Mouse (Mus musculus) cerebellum, adult 11 months (tissue): ENCODE data around the gene Ube2d3.
A peak's percentile ranks its signal among the peaks of the same experiment; 100 is the strongest.

Experiments used
- DNase-seq: peaks from one replicate; pipeline ENCODE4 v3.0.0; 2022

The Ube2d3 gene

GRCm38 (mm10) chr3:135437758-135438495, at the start of gene Ube2d3:
Gene Ube2d3, plus strand, starts transcription at chr3:135438149.
- DNase-seq, result peak; percentile 99

GRCm38 (mm10) chr3:135393186-135393585, 44.8 kb upstream of the Ube2d3 start:
- DNase-seq, result no peak

DNA sequence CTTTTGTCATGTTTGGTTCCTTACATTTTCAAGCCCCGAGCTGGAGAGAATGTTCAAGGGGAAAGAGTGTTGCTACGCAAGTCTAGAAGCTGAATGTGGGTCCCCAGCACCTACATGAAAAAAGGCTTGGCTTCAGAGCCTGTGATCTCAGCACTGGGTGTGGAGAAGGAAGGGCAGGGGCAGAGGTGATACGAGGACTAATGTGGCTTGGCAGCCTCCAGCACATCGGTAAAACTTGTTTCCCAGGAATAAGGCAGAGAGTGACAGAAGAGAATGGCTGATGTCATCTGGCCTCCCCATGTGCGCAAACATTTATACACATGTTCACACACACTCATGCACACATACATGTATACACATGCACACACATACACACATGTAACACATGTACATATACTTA, 42.9 kb upstream of the Ube2d3 start:
- no peak for DNase-seq

DNA sequence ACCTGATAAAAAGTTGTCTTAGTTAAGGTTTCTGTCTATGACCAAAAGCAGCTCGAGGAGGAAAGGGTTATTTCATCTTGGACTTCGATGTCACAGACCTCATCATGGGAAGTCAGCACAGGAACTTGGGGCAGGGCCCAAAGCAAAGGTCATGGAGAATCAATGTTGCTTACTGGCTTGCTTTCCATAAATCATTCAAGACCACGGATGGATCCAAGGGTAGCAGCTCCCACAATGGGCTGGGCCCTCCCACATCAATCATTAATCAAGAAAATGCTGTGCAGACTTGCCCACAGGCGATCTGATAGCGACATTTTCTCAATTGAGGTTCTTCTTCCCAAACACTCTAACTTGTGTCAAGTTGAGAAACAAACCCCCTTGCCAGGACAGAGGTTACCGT, 41.9 kb upstream of the Ube2d3 start:
- DNase-seq, result no peak

DNA sequence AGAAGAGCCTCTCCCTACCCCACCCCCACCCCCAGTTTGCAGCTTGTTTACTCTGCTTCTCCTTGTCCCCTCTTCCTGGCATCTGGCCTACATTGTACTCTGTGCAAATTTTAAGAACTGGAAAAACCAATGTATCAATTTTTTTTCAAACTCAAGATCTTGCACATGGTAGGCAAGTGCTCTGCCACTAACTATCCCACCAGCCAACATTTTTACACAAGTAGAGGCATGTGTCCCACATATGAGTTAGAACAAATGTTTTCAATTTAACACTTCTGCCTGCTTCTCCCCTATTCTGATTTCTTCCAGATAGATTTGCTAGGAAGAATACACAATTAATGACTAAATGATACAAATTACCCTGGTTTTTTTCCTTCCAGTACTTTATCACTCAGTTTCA, 40.8 kb upstream of the Ube2d3 start:
- no peak for DNase-seq

DNA sequence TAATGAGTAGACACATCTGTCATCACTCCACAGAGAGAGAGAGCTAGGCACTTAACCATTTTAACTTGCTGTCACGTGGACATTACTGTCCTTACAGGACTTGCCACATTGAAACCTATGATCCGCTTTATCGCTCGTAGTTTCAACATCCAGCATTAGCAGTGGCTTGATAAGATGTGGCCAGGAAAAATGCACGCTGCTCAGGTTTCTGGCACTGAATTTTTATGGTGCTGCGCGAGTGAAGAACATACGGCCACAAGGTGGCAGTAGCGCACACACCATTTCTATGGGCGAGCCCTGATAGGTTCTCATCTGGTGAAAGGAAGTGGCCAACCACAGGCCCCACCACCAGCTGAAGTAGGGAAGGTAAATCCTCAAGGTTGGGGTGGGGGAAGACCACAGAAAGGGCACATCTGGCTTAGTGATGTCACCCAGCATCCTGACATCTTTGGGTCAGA, 35.7 kb upstream of the Ube2d3 start:
- DNase-seq, result peak; percentile 77

DNA sequence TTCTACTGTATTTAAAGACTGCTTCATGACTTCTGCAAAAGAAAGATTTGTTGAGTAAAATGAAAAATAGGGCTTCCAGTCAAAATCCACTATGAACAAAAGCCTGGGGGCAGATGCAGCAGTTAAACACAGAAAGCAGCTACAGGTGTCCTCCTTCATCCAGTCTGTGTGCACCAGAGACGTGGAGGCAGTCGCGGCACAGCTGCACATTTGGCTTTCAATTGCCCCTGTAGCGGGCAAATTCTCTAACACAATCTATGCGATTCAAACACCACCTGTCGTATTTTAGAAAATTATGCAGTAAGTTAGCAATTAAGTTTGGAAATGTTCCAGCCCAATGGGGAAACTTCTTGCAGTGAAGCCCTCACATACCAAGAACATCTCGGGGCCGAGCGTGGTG, 34.7 kb upstream of the Ube2d3 start:
- DNase-seq, result no peak

DNA sequence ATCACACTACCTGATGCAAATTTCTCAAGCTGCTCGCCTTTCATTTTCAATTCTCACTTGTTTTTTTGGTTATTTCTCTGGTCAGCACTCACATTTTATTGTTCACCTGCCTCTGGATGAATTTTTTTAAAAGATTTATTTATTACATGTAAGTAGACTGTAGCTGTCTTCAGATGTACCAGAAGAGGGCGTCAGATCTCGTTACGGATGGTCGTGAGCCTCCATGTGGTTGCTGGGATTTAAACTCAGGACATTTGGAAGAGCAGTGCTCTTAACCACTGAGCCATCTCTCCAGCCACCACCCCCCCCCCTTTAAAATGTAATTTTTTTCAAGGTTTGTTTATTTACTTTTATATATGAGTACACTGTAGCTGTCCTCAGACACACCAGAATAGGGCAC, 34.1 kb upstream of the Ube2d3 start:
- no peak for DNase-seq

DNA sequence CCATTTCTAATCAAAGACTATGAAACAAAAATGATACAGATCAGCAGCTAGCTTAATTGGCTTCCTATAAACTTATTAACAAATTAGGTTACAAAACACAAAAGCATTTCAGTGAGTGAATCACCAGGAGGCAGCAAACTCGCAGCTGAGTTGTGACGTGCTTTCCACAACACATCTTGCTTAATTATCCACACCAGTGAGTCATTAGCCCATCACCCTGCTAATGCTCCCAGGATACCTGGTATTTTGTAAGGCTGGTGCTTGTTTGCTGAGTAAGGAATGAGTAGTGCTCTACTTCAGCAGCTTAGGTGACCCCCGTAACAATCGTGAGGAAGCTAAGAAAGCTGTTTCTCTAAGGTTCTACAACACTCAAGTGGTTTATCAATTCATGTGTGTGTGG, 33.4 kb upstream of the Ube2d3 start:
- DNase-seq, result no peak

DNA sequence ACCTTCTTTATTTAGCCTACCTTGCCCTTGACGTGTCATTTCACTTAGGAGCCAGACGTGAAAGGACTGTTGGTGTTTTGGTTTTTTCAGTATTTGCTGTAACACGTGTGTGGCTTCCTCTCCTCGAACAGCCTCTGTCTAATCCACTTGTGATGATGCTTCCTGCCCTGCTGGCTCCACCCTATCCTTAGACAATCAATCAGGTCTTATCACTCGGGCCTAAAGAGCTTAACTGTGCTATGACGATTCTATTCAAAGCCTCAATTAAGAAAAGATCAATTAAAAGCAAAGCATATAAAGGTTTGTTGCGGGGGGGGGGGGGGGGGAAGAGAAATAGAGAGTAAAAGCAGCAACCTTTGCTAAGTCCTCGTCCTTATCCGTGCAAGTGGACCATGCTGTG, 30.6 kb upstream of the Ube2d3 start:
- no peak for DNase-seq

- DNase-seq, result no peak
Measured at GRCm38 (mm10) chr3:135409219-135409618, 28.7 kb upstream of the Ube2d3 start.

DNA sequence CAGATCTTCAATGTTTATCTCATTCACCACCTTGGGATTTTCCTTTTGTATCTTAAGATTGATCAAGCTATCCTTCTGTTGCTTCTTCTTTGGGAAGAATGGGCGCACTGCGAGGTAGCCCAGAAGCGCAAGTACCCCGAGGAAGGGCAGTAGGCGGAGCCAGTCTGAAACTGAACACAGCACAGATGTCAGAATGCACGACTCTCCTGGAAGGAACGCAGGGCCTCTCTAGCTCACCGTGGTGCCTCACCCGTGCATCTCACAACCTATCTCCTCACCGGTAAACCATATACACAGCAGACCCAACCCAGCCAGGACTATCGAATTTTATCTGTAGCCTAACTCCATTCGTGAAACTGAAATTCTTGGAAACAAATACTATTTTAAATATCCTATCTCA, 26.9 kb upstream of the Ube2d3 start:
- no peak for DNase-seq

GRCm38 (mm10) chr3:135411824-135412223, 26.1 kb upstream of the Ube2d3 start:
- no peak for DNase-seq

GRCm38 (mm10) chr3:135417245-135417644, 20.7 kb upstream of the Ube2d3 start:
- no peak for DNase-seq

- DNase-seq, result no peak
Measured at GRCm38 (mm10) chr3:135417799-135418198, 20.1 kb upstream of the Ube2d3 start.

- DNase-seq, result no peak
Measured at GRCm38 (mm10) chr3:135420542-135421309, 17.2 kb upstream of the Ube2d3 start.

DNA sequence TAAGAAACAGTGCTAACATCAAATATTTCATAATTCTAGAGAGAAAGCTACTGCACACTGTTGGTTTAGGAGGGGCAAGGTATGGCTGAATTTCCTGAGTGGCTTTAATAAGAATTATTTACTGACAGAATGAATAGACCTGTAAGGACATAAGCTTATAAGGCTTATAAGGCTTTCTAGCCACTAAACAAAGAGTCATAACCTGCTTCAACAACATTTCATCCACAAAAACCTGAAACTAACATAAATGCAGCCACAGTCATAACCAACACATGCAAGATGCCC, 16.7 kb upstream of the Ube2d3 start:
- DNase-seq, result no peak

- DNase-seq, result no peak
Measured at GRCm38 (mm10) chr3:135422232-135422855, 15.6 kb upstream of the Ube2d3 start.

GRCm38 (mm10) chr3:135422856-135423607, 14.9 kb upstream of the Ube2d3 start:
- DNase-seq, result peak; percentile 86

DNA sequence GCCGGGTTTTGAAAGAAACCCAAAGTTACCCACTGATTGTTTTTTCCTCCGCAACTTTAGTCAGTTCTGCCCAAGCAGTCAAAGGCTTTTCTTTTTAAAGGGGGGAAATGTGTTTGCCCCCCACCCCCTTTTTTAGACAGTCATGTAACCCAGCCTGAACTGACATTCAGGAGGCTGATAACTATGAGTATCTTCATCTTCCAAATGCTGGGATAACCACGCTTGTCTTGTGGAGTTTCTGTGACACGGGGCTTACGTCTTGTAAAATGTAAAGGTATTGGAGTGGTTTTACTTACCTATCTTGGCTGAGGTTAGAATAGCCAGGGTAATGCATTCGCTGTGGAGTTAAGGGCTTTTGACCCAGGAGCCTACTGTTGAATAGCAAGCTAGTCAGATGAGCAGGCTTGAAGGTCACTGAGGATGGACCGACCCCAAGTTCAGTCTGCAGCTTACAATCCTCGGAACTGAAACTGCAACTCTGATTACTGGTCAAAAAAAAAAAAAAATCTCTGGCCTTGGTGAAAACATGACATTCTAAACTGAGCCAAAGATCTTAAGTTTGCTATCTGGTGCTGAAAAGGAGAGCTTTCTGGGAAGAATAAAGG, 14.2 kb upstream of the Ube2d3 start, which contains the start of gene Cisd2:
Gene Cisd2 (minus strand): TSS at position 318 of the 605 bp plus-strand sequence.
- no peak for DNase-seq

- DNase-seq, result no peak
Measured at GRCm38 (mm10) chr3:135436901-135437616, 890 bp upstream of the Ube2d3 start.

DNA sequence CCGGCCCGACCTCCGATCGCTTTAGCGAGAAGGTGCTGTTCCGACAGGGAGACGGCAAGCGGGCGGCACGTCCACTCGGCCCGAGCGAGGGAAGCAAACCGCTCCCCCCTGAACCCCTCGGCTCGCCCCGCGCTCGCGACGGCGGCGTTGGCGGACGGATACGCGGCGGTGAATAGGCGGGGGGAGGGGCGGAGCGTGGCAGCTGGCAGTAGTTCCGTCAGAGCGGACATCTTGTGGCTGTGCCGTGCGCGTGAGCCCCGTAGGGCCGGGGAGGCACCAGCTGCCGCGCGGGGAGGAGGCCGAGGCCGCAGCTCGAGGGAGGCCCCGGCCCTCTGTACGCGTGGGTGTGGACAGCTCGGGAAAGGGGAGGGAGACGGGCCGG, 573 bp downstream of the Ube2d3 start:
- peak; percentile 95 for DNase-seq
